Mouse (Mus musculus) heart, postnatal 25 days (tissue): ENCODE measurements around the gene Frmd5. TPM values are rescaled to one million over a fixed set of nuclear protein-coding genes. Genes with fewer than 3 reads are reported as not detected.
A peak's percentile ranks its signal among the peaks of the same experiment; 100 is the strongest.

ENCODE experiments used
- DNase-seq: peaks from one replicate; pipeline ENCODE4 v3.0.0; 2022; ENCODE audit warnings: low spot score
- intact Hi-C: fragments of 180-260 bp; cut with DNase I; formaldehyde crosslinking; loops from one replicate; pipeline ENCODE4 v1.15.1; 2025
- total RNA-seq, 2 experiments: library from RNA; stranded (reverse); gene quantifications; 2 replicates each; pipeline ENCODE4 v1.2.3; 2021

Gene Frmd5
- total RNA-seq, 2 experiments from 2014 or later, result 162 to 175 TPM

GRCm38 (mm10) chr2:121705756-121706155 lies 101.1 kb downstream of the Frmd5 start:
- no peak for DNase-seq
- intact Hi-C loops, result no loop called here

- no peak for DNase-seq
- intact Hi-C loops, result loop anchor here (5.0 kb wide), 1 partner anchor 133 kb away; no protein-coding TSS in a partner anchor
Observed at GRCm38 (mm10) chr2:121699331-121699730, 107.6 kb downstream of the Frmd5 start.

- DNase-seq, result no peak
- intact Hi-C loops, result loop anchor here (1.0 to 5.0 kb wide), 2 partner anchors 124 to 137 kb away; no protein-coding TSS in a partner anchor
Observed at GRCm38 (mm10) chr2:121695436-121695835, 111.5 kb downstream of the Frmd5 start.

GRCm38 (mm10) chr2:121688107-121688506 lies 118.8 kb downstream of the Frmd5 start:
- intact Hi-C loops, result no loop called here
- DNase-seq, result no peak

GRCm38 (mm10) chr2:121683606-121684005 lies 123.3 kb downstream of the Frmd5 start:
- intact Hi-C loops, result no loop called here
- DNase-seq, result no peak

- DNase-seq, result no peak
- intact Hi-C loops, result no loop called here
Observed at GRCm38 (mm10) chr2:121682361-121682760, 124.5 kb downstream of the Frmd5 start.

GRCm38 (mm10) chr2:121679711-121680110 lies 127.2 kb downstream of the Frmd5 start:
- intact Hi-C loops, result no loop called here
- DNase-seq, result no peak

- intact Hi-C loops, result no loop called here
Observed at GRCm38 (mm10) chr2:121677649-121677986, 129.3 kb downstream of the Frmd5 start.

GRCm38 (mm10) chr2:121676951-121677648 lies 129.8 kb downstream of the Frmd5 start:
- intact Hi-C loops, result no loop called here
- DNase-seq, result no peak

More at GRCm38 (mm10) chr2:121677649-121677986, 129.3 kb downstream of the Frmd5 start:
- DNase-seq, result no peak

- intact Hi-C loops, result no loop called here
Observed at GRCm38 (mm10) chr2:121675895-121676294, 131.0 kb downstream of the Frmd5 start.

GRCm38 (mm10) chr2:121675136-121675535 lies 131.8 kb downstream of the Frmd5 start:
- DNase-seq, result no peak
- intact Hi-C loops, result no loop called here

More at GRCm38 (mm10) chr2:121675895-121676294, 131.0 kb downstream of the Frmd5 start:
- DNase-seq, result no peak

- intact Hi-C loops, result no loop called here
- no peak for DNase-seq
Observed at GRCm38 (mm10) chr2:121674211-121674610, 132.7 kb downstream of the Frmd5 start.

GRCm38 (mm10) chr2:121669846-121670245 lies 137.0 kb downstream of the Frmd5 start:
- no peak for DNase-seq
- intact Hi-C loops, result no loop called here

- DNase-seq, result no peak
- intact Hi-C loops, result no loop called here
Observed at GRCm38 (mm10) chr2:121668256-121668655, 138.6 kb downstream of the Frmd5 start.

GRCm38 (mm10) chr2:121661160-121661502 lies 145.8 kb downstream of the Frmd5 start:
- intact Hi-C loops, result no loop called here

GRCm38 (mm10) chr2:121660461-121661159 lies 146.3 kb downstream of the Frmd5 start:
- intact Hi-C loops, result no loop called here
- no peak for DNase-seq

More at GRCm38 (mm10) chr2:121661160-121661502, 145.8 kb downstream of the Frmd5 start:
- no peak for DNase-seq

GRCm38 (mm10) chr2:121659350-121659749 lies 147.5 kb downstream of the Frmd5 start:
- intact Hi-C loops, result no loop called here
- no peak for DNase-seq

- intact Hi-C loops, result no loop called here
- no peak for DNase-seq
Observed at GRCm38 (mm10) chr2:121658123-121658767, 148.6 kb downstream of the Frmd5 start.

GRCm38 (mm10) chr2:121655966-121656365 lies 150.9 kb downstream of the Frmd5 start:
- intact Hi-C loops, result no loop called here
- DNase-seq, result peak; percentile 17

- intact Hi-C loops, result no loop called here
- DNase-seq, result peak; percentile 10
Observed at GRCm38 (mm10) chr2:121655106-121655505, 151.8 kb downstream of the Frmd5 start.

- intact Hi-C loops, result no loop called here
- no peak for DNase-seq
Observed at GRCm38 (mm10) chr2:121646528-121646927, 160.4 kb downstream of the Frmd5 start.
